Mouse (Mus musculus) layer of hippocampus, adult 8-10 months (tissue): Measurements from ENCODE around the gene Eif1b. TPM values are rescaled to one million over a fixed set of nuclear protein-coding genes. Genes with fewer than 3 reads are reported as not detected.
A peak's percentile ranks its signal among the peaks of the same experiment; 100 is the strongest.

ENCODE experiments used
- DNase-seq, 2 experiments: peaks; one replicate each; pipeline ENCODE4 v3.0.0; 2022; ENCODE audit warnings: low spot score in 2 of 2
- total RNA-seq, 4 experiments: library from RNA; stranded (reverse); gene quantifications; 2 replicates each; pipeline ENCODE4 v1.2.4; 2022

The Eif1b gene
- total RNA-seq: 100 to 1,000 TPM; 173 to 207 (median 189) TPM

DNA sequence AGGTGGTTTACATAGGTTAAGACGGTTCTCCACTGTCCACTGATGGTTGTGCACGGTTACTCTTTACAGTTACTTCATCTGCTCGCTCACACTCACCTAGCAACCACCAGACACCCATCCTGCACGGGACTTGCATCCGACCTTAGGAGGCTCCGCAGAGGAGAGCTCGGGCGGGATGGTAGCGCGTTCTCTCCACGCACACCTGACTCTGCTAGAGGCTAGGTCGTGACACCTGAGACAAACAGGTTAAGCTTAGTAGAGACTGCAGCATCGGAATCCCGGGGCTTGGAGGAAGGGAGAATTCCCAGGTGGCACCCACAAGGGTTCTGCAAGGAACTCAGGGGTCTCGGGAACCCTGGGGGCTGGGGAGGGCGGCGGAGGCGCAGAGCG is at the start of gene Eif1b:
TSS of gene Eif1b (plus strand) at position 223 of the 390 bp plus-strand sequence.
- DNase-seq: no peak

DNA sequence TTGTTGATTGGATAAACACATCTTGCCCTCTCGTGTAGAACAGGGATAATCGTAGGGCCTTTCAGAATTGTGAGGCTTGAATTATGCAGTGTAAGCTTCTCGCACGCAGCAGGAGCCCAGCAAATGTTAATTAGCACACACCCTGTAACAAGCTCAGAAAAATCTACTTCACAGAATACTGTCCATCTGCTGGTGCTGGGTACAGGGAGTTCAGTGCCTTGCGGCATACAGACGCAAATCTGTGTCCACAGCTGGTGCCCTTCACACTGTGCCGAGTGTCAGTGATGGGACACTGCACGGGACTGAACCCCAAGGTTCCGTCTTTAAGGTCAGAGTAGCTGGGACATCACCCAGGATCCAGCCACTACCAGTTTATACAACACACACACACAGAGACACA is 47.4 kb upstream of the Eif1b start:
- peak in 1 of 2 experiments; percentile 62 for DNase-seq

DNA sequence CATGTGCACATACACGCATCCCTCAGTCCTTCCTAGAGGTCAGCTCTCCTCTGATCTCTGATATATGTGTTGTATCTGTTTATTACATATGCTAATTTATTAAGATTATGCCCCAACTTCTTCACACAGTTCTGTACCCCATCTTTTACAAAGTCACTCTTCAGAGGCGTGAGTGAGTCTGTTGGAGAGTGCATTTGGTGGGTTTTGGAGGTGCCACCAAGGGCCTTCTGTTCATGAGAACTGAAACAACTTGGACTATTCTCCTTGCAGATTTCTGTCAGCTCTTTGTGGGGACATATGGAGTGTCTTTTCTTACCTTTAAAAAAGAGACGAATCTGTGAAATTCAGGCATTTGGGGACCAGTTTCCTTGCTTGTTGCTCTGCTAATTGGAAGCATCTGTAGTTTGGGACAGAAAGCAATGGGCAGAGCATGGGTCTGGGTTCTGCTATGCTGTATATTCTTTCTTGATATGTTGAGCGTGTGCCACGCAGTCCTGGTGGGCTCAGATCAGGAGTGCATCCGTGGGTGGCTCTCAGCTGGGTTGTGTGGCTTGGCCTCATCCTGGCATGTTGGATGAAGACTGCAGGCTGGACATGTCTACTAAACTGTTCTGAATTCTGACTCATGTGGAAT is 42.2 kb upstream of the Eif1b start:
- no peak for DNase-seq

DNA sequence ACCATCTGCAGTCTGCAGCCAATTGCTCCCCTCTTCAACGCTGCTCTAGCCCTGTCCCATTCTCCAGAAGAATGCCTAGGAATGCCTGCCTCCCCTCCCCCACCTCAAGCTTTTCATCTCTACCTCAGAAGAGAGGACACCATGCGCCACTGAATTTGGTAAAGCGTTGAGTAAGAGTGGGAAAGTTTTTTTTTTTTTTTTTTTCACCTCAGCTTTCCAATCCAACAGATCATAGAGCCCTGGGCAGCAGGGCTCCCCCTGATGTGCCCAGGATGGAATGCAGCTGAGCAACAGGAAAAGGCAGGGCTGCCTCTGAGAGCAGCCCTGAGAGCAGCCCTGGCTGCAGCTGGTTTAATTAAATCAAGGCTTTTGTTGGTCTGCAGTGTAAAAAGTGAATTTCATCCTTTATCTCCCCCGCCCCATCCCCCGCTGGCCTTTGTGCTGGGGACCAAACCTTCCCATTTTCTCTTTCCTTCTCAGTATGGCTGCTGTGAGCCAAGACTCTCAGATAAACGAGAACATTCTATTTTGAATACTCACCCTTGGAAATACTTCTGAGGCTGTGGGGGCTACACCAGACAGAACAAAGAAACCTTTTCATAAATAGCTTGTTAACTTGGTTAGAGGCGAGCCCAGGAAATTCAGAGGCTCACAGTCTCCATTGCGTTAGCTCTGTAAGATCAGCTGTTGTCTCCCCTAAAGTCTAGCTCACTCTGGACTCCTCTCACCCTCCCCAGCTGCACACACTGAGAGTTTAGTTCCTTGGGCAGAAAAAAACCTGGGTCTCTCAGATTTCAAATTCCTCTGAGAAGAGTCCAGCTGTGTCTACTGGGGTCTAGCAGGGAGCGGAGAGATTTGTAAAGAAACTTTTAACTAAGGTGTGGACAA is 36.0 kb upstream of the Eif1b start:
- no peak for DNase-seq

DNA sequence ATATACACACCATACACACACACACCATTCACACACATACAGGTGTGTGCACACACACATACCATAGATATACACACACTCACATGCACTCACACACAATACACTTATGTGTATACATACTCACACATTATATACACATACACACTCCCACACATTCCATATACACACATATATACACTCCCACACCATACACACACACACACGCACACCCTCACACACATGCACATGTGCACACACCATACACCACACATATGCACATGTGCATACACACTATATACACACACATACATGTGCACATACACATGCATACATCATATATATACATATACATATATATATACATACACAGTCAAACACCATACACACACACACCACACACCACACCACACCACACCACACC is 21.6 kb upstream of the Eif1b start:
- no peak for DNase-seq

DNA sequence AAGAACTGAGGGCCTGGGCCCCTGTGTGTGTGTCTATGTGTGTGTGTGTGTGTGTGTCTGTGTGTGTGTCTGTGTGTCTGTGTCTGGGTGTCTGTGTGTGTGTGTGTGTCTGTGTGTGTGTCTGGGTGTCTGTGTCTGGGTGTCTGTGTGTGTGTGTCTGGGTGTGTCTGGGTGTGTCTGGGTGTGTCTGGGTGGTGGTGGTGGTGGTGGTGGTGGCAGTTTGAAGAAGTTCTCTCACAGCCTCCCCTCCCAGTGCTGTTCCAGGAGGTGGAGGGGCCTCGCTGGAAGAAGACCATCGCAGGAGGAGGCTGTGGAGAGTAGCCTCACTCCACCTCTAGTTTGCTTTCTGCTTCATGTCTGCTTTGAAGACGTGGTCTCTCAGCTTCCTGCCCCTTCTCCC is 10.4 kb upstream of the Eif1b start:
- no peak for DNase-seq

DNA sequence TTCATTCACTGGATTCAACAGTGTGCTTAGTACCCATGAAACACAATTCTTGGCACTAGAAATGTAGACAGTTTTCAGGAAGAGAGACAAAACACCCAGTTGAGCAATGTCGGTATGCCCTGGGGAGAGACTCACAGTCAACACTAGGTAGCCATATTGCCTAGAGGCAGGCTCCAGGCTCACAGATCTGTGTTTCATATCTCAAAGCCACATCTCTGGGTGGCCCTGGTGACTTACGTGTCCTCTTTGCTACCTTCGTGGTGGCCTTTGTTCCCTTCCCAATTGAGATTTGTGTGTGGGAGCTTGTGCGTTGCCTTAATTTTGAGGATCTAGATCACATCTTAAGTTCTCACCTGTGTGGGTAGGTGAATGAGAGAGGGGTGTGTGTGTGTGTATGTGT is 9.7 kb upstream of the Eif1b start:
- DNase-seq: no peak

DNA sequence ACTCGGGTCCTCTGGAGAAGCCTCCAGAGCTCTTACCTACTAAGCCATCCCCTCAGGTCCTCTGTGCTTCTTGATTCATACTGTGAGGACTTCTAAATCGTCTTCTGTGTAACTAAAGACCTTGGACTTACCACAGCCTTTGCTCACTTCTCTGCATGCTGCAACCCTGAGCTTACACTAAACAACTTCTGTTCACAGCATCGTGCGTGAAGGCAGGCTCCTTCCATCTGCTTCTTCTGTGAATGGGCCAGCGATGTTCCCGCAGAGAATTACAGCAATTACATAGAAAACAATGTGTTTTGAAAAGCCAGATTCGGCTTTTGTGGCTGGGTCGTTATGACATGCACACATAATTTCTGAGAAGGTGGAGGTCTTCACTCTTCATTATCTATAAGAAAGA is 8.9 kb upstream of the Eif1b start:
- peak in 1 of 2 experiments; percentile 52 for DNase-seq

DNA sequence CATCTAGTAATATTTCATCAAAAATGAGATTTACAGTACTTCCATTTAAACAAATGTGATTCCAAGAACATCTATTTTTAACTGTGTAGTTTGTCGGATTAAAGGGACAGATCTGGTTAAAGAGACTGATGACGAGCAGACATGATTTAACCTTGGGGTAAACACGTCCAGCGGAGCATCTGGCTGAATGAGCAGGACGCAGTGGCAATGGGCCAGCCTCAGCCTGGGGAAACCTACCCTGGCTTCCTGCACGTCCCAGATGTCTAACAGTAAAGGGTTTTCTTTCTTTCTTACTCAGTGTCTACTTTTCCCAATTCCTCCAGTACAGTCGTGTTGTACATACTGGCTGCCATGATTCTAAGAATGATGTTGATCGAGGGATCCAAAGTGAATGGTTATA is 5.0 kb upstream of the Eif1b start:
- DNase-seq: no peak

DNA sequence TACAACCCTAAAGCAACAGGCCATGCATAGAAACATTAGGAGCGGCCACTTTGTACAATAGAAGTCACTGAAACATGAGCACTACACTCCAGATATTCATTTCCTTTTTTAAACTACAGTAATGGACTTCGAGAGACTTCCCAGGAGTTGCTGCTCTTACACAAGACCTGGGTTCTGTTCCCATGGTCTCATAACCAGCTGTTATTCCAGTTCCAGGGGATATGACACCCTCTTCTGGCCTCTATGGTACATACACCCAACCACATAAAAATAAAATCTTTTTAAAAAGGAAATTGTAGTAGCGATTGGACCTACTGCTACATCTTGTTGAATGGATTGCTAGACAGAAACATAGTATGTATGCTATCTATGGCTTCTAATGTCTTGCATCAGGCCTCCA is 523 bp upstream of the Eif1b start:
- no peak for DNase-seq

DNA sequence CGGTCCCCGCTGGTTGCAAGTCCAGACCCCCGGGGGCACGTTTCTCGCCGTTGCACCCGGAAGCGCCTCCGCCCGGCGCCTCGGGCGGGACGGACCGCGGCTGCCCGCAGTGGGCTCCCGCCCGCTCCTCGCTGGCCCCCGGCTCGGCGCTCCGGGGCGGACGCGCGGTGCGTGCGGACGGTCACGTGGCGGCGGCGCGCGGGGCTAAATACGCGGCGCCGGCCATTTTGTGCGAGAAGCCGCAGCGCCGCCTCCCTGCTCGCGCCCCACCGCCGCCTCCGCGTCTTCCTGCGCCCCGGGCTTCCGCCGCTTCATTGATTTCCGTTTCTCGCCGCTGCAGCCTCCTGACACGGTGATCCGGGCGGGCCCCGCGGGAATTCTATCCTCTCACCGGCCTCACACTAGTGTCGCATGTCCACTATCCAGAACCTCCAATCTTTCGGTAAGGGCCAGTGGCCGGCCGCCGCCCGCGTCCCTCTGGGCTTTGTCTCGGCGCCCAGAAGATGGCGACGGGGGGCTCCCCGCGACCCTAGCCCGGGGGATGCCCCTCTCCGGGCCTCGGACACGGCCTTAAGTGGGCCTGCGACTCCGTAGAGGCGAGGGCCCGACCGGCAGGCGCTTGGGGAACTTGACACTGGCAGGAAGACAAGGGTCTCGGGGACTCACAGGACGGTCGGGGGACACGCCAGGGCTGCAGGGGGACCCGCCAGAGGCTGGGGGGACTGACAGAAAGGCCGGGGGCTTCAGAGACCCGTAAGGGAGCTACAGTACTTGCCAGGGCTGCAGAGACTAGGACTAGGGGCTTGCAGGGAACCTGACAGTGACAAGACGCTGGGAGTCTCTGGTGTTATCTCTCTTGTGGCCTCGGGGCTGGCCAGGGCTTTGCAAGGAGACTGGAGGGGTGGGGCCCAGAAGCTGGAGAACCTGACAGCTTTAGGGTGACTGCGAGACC is 644 bp downstream of the Eif1b start:
- DNase-seq: peak; percentile 52 to 77

DNA sequence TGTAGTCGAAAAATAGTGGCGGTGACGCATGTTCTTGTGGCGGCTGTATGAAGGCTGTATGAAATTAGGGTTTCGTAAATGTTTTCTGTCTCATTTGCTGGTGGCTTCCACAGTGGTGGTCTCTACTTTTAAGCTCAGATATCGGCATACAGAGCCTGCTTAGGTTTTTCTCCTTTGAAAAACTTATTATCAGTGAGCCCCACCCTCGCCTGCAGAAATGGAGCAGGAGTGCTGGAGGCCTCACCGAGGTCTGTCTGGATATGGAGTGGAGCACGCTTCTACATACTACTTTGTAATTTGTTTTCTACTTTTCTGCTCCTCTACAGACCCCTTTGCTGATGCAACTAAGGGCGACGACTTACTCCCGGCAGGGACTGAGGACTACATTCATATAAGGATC is 1.7 kb downstream of the Eif1b start:
- DNase-seq: no peak

DNA sequence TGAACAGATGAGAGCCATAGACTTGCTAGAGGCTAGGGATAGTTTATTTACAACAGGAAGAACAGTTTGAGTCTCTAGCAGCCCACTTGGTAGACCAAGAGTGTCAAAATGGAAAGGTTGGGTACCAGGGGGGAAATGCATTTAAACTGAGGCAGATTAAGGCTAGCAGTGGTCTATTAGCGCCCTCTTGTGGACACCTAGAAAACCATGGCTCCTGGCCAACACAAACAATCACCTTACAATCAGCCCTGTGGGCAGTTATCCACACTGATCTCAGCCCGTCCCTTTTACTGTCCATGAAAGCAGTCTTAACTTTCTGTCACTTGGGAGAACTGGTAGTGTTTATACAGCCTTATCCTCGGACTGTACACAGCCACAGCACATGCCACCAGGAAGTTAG is 4.7 kb downstream of the Eif1b start:
- DNase-seq: peak; percentile 55 to 79

DNA sequence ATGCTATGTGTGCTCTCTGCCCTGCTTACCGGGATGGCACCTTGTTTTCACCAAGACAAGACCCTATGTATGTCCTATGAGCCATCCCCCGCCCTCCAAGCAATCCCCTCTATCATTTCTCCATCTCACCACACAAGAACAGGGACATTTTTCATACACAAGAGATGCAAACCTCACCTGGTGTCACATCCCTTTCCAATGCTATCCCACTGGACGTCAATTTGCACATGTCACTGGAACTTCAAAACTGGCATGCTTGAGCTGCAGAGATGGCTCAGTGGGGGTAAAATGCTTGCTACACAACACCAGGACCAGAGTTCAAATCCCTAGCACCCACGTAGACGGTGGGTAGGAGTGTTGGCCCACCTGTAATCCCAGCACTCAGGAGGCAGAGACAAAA is 6.0 kb downstream of the Eif1b start:
- no peak for DNase-seq

DNA sequence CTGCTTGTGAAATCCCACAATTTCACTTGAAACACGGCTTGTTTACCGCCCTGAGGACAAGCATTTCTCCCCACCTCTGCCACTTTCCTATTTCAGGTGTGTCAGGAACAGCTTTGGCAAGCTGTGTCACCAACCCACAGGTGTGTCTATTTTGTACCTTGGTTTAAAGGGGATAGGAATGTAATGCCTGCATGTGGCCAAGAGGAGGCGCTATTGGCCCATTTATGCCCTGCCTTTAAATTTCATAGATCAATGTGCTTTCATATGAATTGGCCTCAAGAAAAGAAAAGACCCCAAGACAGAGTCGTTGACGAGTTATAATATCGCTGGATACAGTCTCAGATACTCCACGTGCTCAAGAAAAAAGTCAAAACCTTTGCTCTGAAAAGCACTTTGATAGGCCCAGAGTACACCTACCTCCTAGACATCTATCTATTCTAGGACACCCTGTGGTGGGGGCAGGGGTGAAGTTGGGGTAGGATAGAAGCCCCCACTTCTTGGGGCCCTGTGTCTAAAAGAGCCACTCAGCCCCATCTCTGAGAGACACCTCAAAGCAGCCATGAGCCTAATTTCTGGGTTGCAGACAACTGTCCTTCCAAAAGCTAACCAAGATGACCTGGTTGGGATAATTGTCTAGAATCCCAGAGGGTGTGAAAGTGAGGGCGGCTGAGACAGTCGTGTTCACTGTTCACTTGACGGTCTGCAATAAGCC is 9.3 kb downstream of the Eif1b start:
- no peak for DNase-seq

DNA sequence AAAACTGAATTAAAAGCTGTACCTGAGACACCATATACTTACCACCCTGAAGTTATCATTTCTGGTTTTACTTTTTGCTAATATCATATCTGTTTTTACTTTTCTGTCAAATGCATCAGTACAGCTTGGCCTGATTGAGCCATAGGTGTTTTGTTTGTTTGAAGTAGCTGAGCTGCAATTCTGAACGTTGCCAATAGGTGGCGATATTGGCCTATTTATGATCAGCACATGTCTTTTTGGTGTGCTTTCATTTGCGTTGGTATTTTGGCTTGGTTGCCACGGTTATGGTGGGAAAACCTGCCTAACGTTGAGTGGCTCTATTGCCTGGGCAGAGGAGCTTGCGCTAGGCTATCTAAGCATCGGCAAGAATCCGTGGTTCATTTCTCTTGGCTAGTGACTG is 10.0 kb downstream of the Eif1b start:
- peak; percentile 50 to 83 for DNase-seq

DNA sequence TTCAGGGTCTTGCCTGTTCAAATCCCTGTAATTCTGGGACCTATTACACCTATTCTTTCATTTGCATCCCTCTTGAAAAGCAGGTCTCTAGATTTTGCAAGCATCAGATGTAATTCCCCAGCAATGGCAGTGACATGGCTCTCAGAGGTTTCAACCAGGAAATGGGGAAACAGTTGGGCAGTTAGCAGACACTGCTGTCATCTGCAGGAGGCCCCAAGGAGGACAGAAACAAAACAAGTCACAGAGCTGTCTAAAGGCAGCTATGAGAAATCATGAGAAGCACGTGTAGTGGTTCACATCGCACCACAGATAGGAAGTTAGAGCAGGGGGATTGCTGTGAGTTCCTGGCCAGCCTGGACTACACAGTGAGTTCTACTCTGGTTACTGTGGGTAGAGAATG is 12.4 kb downstream of the Eif1b start:
- no peak for DNase-seq

DNA sequence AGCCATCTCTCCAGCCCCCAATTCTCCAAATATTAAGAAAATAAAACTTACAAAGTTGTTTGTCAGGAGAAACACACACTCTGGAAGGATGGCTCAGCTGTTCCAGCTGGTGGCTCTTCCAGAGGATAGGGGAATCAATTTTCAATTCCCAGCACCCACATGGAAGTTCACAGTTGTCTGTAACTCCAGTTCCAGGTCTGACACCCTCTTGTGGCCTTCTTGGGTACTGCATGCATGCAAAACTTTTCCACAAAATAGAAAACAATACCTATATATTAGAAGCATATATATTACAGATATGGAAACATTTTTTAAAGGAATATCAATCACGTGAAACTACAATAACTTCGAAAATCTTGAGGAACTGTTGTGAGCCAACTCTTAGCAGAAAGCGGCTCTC is 19.7 kb downstream of the Eif1b start:
- no peak for DNase-seq

DNA sequence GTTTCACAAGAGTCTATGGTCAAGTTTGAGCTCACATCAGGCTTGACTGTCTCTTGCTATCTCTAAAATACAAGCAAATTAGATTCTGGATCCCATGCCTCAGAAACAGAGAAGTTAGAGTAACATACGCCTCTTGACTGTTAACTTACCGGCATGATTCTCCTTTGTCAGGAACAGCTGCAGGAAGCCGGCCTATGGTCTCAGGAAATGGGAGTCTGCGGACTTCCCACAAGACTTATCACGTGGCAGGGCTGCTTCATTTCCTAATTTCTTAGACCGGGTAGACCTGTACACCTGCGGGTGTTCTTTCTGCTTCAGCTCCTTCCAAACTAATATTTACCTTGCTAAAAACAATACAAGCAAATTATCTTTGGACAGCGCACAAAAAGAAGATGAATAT is 24.7 kb downstream of the Eif1b start:
- no peak for DNase-seq

DNA sequence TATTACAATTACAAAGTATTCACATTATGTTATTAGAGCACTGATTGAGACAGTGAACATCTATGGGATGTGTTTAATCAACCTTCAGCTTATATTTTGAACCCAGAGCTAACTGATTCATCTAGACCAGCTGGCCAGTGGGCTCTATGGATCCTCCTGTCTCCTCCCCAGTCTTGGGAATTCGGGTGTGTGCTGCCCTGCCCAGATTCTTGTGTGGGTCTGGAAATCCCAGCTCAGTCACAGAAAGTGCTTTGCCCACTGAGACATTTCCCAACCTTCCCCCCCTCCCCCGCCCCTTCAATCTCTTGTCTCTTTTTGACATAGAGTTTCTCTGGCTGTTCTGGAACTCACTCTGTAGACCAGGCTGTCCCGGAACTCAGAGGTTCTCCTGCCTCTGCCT is 26.9 kb downstream of the Eif1b start:
- no peak for DNase-seq

DNA sequence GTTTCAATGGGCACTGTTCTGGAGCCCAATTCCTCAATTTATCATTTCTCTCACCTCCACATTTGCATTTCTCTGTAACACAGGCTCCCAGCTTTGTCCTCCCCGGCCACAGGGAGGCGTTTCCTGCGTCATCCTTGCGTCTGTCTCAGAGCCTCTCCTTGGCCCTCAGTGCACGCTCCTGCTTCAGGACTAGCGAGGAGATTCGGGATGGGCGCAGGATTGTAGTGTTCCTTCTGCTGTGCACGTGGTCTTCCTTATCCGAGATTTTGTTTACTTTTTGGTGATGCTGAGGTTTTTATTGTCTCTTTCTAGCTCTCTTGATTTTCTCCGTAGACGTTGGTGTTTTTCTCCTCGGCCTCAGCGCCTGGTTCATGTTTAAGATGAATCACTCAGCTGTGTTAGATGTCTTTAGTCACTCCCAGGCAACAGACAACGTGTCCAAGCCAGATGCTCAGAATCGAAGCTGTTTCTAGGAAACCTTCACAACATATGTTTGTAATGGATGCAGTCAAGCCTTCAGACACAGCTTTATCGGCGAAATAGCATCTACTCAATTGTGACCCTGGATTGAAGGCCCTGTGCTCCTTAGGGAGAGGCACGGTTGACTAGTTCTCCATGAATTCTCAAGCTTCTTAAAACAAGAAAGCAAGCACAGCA is 27.6 kb downstream of the Eif1b start:
- DNase-seq: no peak
